ENCODE assay signal across 10 mouse cellular contexts in the genomic region with DNA sequence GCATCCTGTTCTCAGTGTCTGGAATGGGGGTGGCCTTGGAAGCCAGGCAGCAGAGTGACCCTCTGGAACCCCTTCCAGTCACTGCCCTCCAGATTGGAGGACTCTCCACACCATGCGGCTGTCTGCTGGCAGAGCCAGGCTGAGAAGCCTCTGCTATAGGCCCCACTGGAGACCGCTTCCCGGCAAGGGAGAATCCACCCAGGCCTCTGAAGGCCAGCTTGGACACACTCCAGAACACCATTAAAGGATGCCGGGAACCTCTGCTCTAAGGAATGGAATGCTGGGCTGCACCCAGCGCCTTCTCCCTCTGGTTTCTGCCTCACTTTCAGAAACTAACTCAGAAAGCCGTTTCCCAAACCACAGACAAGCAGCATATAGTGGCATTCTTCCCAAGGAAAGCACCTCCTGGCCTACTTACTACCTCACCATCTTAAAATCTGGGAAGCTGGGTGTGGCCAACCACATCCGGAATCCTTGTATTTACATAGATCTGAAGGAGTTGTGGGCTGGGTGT. TPM values are rescaled to one million over a fixed set of nuclear protein-coding genes. Genes with fewer than 3 reads are reported as not detected.
A peak's percentile ranks its signal among the peaks of the same experiment; 100 is the strongest.
DNase-seq lines count a peak whose midpoint lies in the region; ATAC-seq and TF ChIP-seq lines count a peak whose summit lies in the region.
"Had no signal": no experiment of that assay in that cellular context is flagged by ENCODE, and none has a peak within 500 bp of the region (broad histone marks: within the 10 kb centered on the region; RNA-seq: fewer than 3 reads in every experiment).

No protein-coding gene starts in this region.

- peaks cover 42% of the 10 kb centered on the region for H3K36me3 ChIP-seq in liver, embryonic 11.5 days (ENCODE audit: control insufficient read depth, insufficient read depth, low read length)
- peaks cover 56% of the 10 kb centered on the region for H3K36me3 ChIP-seq in intestine, embryonic 14.5 days (ENCODE audit: control insufficient read depth, insufficient read depth, low read length)
- peaks cover 17% of the 10 kb centered on the region for H3K36me3 ChIP-seq in myocyte (ENCODE audit: control insufficient read depth, insufficient read depth)

- H3K27ac ChIP-seq in liver, embryonic 11.5 days (ENCODE audit: low read depth, low read length) = no peak overlapping the region
- H3K27ac ChIP-seq in intestine, embryonic 14.5 days (ENCODE audit: low read depth) = peak overlapping the region; percentile 64
- H3K27ac ChIP-seq: embryonic facial prominence, embryonic 12.5 days had no signal

- H3K4me3 ChIP-seq in liver, embryonic 11.5 days (ENCODE audit: low read depth, low read length) = no peak overlapping the region
- H3K4me3 ChIP-seq in intestine, embryonic 14.5 days (ENCODE audit: low read depth, low read length) = no peak overlapping the region
- no peak overlapping the region for H3K4me3 ChIP-seq in myocyte
- H3K4me3 ChIP-seq: embryonic facial prominence, embryonic 12.5 days had no signal

- H3K27me3 ChIP-seq in liver, embryonic 11.5 days (replicated peaks; ENCODE audit: control insufficient read depth, insufficient read depth, low read length) = no peaks in the 10 kb centered on the region
- H3K27me3 ChIP-seq in intestine, embryonic 14.5 days (replicated peaks; ENCODE audit: control insufficient read depth, insufficient read depth, low read length) = no peaks in the 10 kb centered on the region
- no peaks in the 10 kb centered on the region for H3K27me3 ChIP-seq in myocyte (ENCODE audit: control insufficient read depth, insufficient read depth, insufficient read length)
- H3K27me3 ChIP-seq: embryonic facial prominence, embryonic 12.5 days had no signal

- ATAC-seq in liver, embryonic 11.5 days (replicated peaks; ENCODE audit: low FRiP score) = no peak
- ATAC-seq in intestine, embryonic 14.5 days (replicated peaks; ENCODE audit: low FRiP score, low TSS enrichment, low read depth) = no peak

- H3K4me1 ChIP-seq in liver, embryonic 11.5 days (replicated peaks; ENCODE audit: control insufficient read depth, insufficient read depth, low read length) = peaks cover 32% of the 10 kb centered on the region
- peaks cover 33% of the 10 kb centered on the region for H3K4me1 ChIP-seq in intestine, embryonic 14.5 days (replicated peaks; ENCODE audit: control insufficient read depth, insufficient read depth, low read length)

- peak overlapping the region; percentile 25; the same call in 1 of the 2 replicates for H3K9ac ChIP-seq in liver, embryonic 11.5 days (ENCODE audit: low read depth, low read length)
- H3K9ac ChIP-seq in intestine, embryonic 14.5 days (ENCODE audit: low read length) = no peak overlapping the region
- H3K9ac ChIP-seq: embryonic facial prominence, embryonic 12.5 days had no signal

- H3K4me2 ChIP-seq in liver, embryonic 11.5 days = peak overlapping the region; percentile 98
- no peak overlapping the region; the same call in 1 of the 2 replicates for H3K4me2 ChIP-seq in intestine, embryonic 14.5 days (ENCODE audit: low read length)
- H3K4me2 ChIP-seq in myocyte (ENCODE audit: low read depth) = peak overlapping the region; percentile 94
- H3K4me2 ChIP-seq: embryonic facial prominence, embryonic 12.5 days had no signal

- H3ac ChIP-seq in myocyte (ENCODE audit: control insufficient read depth, insufficient read length) = no peak overlapping the region

- peak; percentile 29 for TF ChIP-seq POLR2A in myocyte (IDR thresholded peaks at IDR 0.05; ENCODE audit: insufficient read length, low read depth)

- 89% methylated on average over 7 of the region's 7 CpGs for WGBS in liver, embryonic 11.5 days
- whole genome bisulfite sequencing in intestine, embryonic 14.5 days = 53% methylated on average over 7 of the region's 7 CpGs

- peaks cover 49% of the 10 kb centered on the region for H3K79me2 ChIP-seq in myocyte (ENCODE audit: control insufficient read depth, insufficient read depth)

- no peaks in the 10 kb centered on the region for H3K9me3 ChIP-seq in liver, embryonic 11.5 days (ENCODE audit: control insufficient read depth, low read length)
- no peaks in the 10 kb centered on the region for H3K9me3 ChIP-seq in intestine, embryonic 14.5 days (ENCODE audit: control insufficient read depth, low read length)
- H3K9me3 ChIP-seq: embryonic facial prominence, embryonic 12.5 days had no signal

- DNase-seq in liver, embryonic 11.5 days (ENCODE audit: low spot score) = no peak
- DNase-seq in liver = no peak
- DNase-seq in R1 (ENCODE audit: low read depth, low spot score) = peak; percentile 86
- DNase-seq in intestine, embryonic 14.5 days (ENCODE audit: low spot score) = no peak
- no peak for DNase-seq in thymus, postnatal 14 days
- no peak for DNase-seq in cerebellum, adult 8-10 months
- DNase-seq: adrenal gland, adult 8-10 months had no signal

TF ChIP-seq in myocyte, 11 proteins besides CTCF, POLR2A, EP300 and RAD21:
- TF ChIP-seq POLR2AphosphoS2 (IDR thresholded peaks at IDR 0.05; ENCODE audit: insufficient read length, low read depth) = peak; percentile 61
- no peak for TF ChIP-seq E2F4 (IDR thresholded peaks at IDR 0.05; ENCODE audit: insufficient read depth)

RNA-seq across cellular contexts. Expression of gene Afmid, which starts 2.9 kb away (rescaled TPM):
- polyA plus RNA-seq in liver, embryonic 11.5 days (2014; fragmentation: Nextera tagmentation; extraction: Ambion mirVana) = 8.4 and 11.1 TPM in 2 replicates
- 6.6 and 7.0 TPM in 2 replicates for polyA plus RNA-seq in intestine, embryonic 14.5 days (2014; fragmentation: Nextera tagmentation; extraction: Ambion mirVana)
- polyA plus RNA-seq in myocyte (2012; fragmentation: generic; extraction: Trizol) = 6.1 TPM

RNA-seq across cellular contexts. Expression of gene Tk1, which starts 3.1 kb away (rescaled TPM):
- polyA plus RNA-seq in liver, embryonic 11.5 days (2014; fragmentation: Nextera tagmentation; extraction: Ambion mirVana) = 185 and 192 TPM in 2 replicates
- polyA plus RNA-seq in intestine, embryonic 14.5 days (2014; fragmentation: Nextera tagmentation; extraction: Ambion mirVana) = 159 and 163 TPM in 2 replicates
- polyA plus RNA-seq in myocyte (2012; fragmentation: generic; extraction: Trizol) = 52.8 TPM

RNA-seq across cellular contexts. Expression of gene Gm20708, which starts 13.3 kb away (rescaled TPM):
- polyA plus RNA-seq in liver, embryonic 11.5 days (2014; fragmentation: Nextera tagmentation; extraction: Ambion mirVana) = 0.21 and 0.80 TPM in 2 replicates
- 0.83 TPM in 1 of 2 replicates, not detected in the other for polyA plus RNA-seq in intestine, embryonic 14.5 days (2014; fragmentation: Nextera tagmentation; extraction: Ambion mirVana)
- polyA plus RNA-seq in myocyte (2012; fragmentation: generic; extraction: Trizol) = 0.35 TPM

RNA-seq across cellular contexts. Expression of gene Syngr2, which starts 13.3 kb away (rescaled TPM):
- polyA plus RNA-seq in liver, embryonic 11.5 days (2014; fragmentation: Nextera tagmentation; extraction: Ambion mirVana) = 92.1 and 99.4 TPM in 2 replicates
- 145 TPM in 2 replicates for polyA plus RNA-seq in intestine, embryonic 14.5 days (2014; fragmentation: Nextera tagmentation; extraction: Ambion mirVana)
- 109 TPM for polyA plus RNA-seq in myocyte (2012; fragmentation: generic; extraction: Trizol)

RNA-seq across cellular contexts. Expression of gene 6030468B19Rik, which starts 25.3 kb away (rescaled TPM):
- 49.3 and 54.3 TPM in 2 replicates for polyA plus RNA-seq in liver, embryonic 11.5 days (2014; fragmentation: Nextera tagmentation; extraction: Ambion mirVana)
- 0.28 TPM in 2 replicates for polyA plus RNA-seq in intestine, embryonic 14.5 days (2014; fragmentation: Nextera tagmentation; extraction: Ambion mirVana)
- not detected for polyA plus RNA-seq in myocyte (2012; fragmentation: generic; extraction: Trizol)
- polyA plus RNA-seq: midbrain, postnatal 0 days had no signal
